11 mouse cellular contexts compared by ENCODE assay signal in the genomic region with DNA sequence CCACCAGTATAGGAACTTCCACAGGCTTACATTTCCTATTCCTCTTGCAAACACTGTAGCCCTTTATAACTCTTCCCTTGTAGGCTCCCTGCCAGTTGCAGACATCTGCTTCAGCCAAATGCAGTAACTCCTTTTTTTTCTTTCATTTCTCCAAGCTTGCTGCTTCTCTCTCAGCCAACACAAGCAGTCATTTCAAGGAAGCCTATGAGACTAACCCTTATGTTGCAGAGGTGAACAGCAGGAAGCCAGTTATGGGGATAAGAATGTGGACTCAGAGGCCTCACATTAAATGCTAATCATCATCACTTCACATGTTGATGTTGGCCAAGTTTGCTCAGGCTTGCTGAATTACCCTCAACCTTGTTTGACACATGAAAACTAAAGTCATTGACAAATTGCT.
DNase-seq lines count a peak whose midpoint lies in the region; ATAC-seq and TF ChIP-seq lines count a peak whose summit lies in the region.
"Had no signal": no experiment of that assay in that cellular context is flagged by ENCODE, and none has a peak within 500 bp of the region (broad histone marks: within the 10 kb centered on the region; RNA-seq: fewer than 3 reads in every experiment).

No protein-coding gene starts in this region.

- no peak overlapping the region for H3K27ac ChIP-seq in hindbrain, embryonic 16.5 days (ENCODE audit: low read depth, low read length)
- no peak overlapping the region for H3K27ac ChIP-seq in hindbrain, embryonic 10.5 days
- no peak overlapping the region for H3K27ac ChIP-seq in midbrain, postnatal 0 days (ENCODE audit: low read depth, low read length)
- H3K27ac ChIP-seq in midbrain, embryonic 16.5 days (ENCODE audit: low read length), result no peak overlapping the region
- H3K27ac ChIP-seq: embryonic facial prominence, embryonic 12.5 days; limb, embryonic 12.5 days; neural tube, embryonic 12.5 days had no signal

- no peaks in the 10 kb centered on the region for H3K4me1 ChIP-seq in hindbrain, embryonic 16.5 days (ENCODE audit: control insufficient read depth, insufficient read depth, low read depth, low read length)
- H3K4me1 ChIP-seq in hindbrain, embryonic 10.5 days (replicated peaks), result no peaks in the 10 kb centered on the region
- no peaks in the 10 kb centered on the region for H3K4me1 ChIP-seq in midbrain, postnatal 0 days (ENCODE audit: insufficient read depth, low read length)
- no peaks in the 10 kb centered on the region for H3K4me1 ChIP-seq in midbrain, embryonic 16.5 days (ENCODE audit: control insufficient read depth, insufficient read depth, low read length)
- H3K4me1 ChIP-seq: embryonic facial prominence, embryonic 12.5 days; limb, embryonic 12.5 days; neural tube, embryonic 12.5 days had no signal

- H3K4me2 ChIP-seq in hindbrain, embryonic 16.5 days (ENCODE audit: low read length), result no peak overlapping the region
- H3K4me2 ChIP-seq in midbrain, postnatal 0 days (ENCODE audit: low read depth, low read length, poor library complexity, severe bottlenecking), result no peak overlapping the region
- H3K4me2 ChIP-seq in midbrain, embryonic 16.5 days (ENCODE audit: low read length), result no peak overlapping the region
- H3K4me2 ChIP-seq: embryonic facial prominence, embryonic 12.5 days; limb, embryonic 12.5 days; neural tube, embryonic 12.5 days had no signal

- H3K4me3 ChIP-seq in hindbrain, embryonic 16.5 days (ENCODE audit: low read length), result no peak overlapping the region
- H3K4me3 ChIP-seq in hindbrain, embryonic 10.5 days, result no peak overlapping the region
- H3K4me3 ChIP-seq in midbrain, postnatal 0 days (ENCODE audit: low read depth, low read length), result no peak overlapping the region
- H3K4me3 ChIP-seq in midbrain, embryonic 16.5 days (ENCODE audit: low read depth, low read length), result no peak overlapping the region
- H3K4me3 ChIP-seq: embryonic facial prominence, embryonic 12.5 days; limb, embryonic 12.5 days; neural tube, embryonic 12.5 days had no signal

- ATAC-seq in hindbrain, embryonic 16.5 days, result peak; percentile 67; the same call in 1 of the 2 replicates
- ATAC-seq in midbrain, postnatal 0 days (ENCODE audit: low FRiP score), result no peak
- ATAC-seq in midbrain, embryonic 16.5 days, result no peak
- ATAC-seq: activated CD4-positive, CD25-positive, alpha-beta regulatory T cell, adult 4 months had no signal

- no peak overlapping the region for H3K9ac ChIP-seq in hindbrain, embryonic 16.5 days (ENCODE audit: low read depth, low read length)
- H3K9ac ChIP-seq in midbrain, postnatal 0 days (replicated peaks; ENCODE audit: low read length, poor library complexity, severe bottlenecking), result no peak overlapping the region
- no peak overlapping the region for H3K9ac ChIP-seq in midbrain, embryonic 16.5 days (ENCODE audit: low read depth, low read length)
- H3K9ac ChIP-seq: embryonic facial prominence, embryonic 12.5 days; limb, embryonic 12.5 days; neural tube, embryonic 12.5 days had no signal

- H3K36me3 ChIP-seq in hindbrain, embryonic 16.5 days (ENCODE audit: control insufficient read depth, insufficient read depth, low read length), result no peaks in the 10 kb centered on the region
- H3K36me3 ChIP-seq in hindbrain, embryonic 10.5 days, result no peaks in the 10 kb centered on the region
- no peaks in the 10 kb centered on the region for H3K36me3 ChIP-seq in midbrain, postnatal 0 days (ENCODE audit: insufficient read depth, low read length)
- H3K36me3 ChIP-seq in midbrain, embryonic 16.5 days (ENCODE audit: control insufficient read depth, insufficient read depth, low read length), result no peaks in the 10 kb centered on the region
- H3K36me3 ChIP-seq: embryonic facial prominence, embryonic 12.5 days; limb, embryonic 12.5 days; neural tube, embryonic 12.5 days had no signal

- DNase-seq in hindbrain, embryonic 10.5 days (ENCODE audit: low spot score), result no peak
- DNase-seq in midbrain, postnatal 0 days (ENCODE audit: low spot score), result peak; percentile 33
- DNase-seq in left cerebral cortex, adult 9 months (ENCODE audit: low spot score in 2 of 2), result peak; percentile 0 to 20
- DNase-seq in telencephalon, adult 2 months (ENCODE audit: low read depth, low spot score), result peak; percentile 24
- no peak for DNase-seq in urinary bladder, adult 2 months (ENCODE audit: low spot score)

- no peaks in the 10 kb centered on the region for H3K9me3 ChIP-seq in hindbrain, embryonic 16.5 days (ENCODE audit: control insufficient read depth, low read length)
- H3K9me3 ChIP-seq in hindbrain, embryonic 10.5 days, result no peaks in the 10 kb centered on the region
- no peaks in the 10 kb centered on the region for H3K9me3 ChIP-seq in midbrain, postnatal 0 days (ENCODE audit: low read length)
- H3K9me3 ChIP-seq in midbrain, embryonic 16.5 days (replicated peaks; ENCODE audit: control insufficient read depth, low read length, poor library complexity, severe bottlenecking), result no peaks in the 10 kb centered on the region
- H3K9me3 ChIP-seq: embryonic facial prominence, embryonic 12.5 days; limb, embryonic 12.5 days; neural tube, embryonic 12.5 days had no signal

- TF ChIP-seq CTCF in midbrain, postnatal 0 days (IDR thresholded peaks at IDR 0.05), result no peak

- H3K27me3 ChIP-seq in hindbrain, embryonic 16.5 days (replicated peaks; ENCODE audit: control insufficient read depth, insufficient read depth, low read length), result no peaks in the 10 kb centered on the region
- no peaks in the 10 kb centered on the region for H3K27me3 ChIP-seq in hindbrain, embryonic 10.5 days (ENCODE audit: insufficient read depth, poor library complexity, severe bottlenecking)
- H3K27me3 ChIP-seq in midbrain, postnatal 0 days (ENCODE audit: insufficient read depth, low read length), result no peaks in the 10 kb centered on the region
- H3K27me3 ChIP-seq in midbrain, embryonic 16.5 days (ENCODE audit: control insufficient read depth, insufficient read depth, low read depth, low read length), result no peaks in the 10 kb centered on the region
- H3K27me3 ChIP-seq: embryonic facial prominence, embryonic 12.5 days; limb, embryonic 12.5 days; neural tube, embryonic 12.5 days had no signal

Comparison
In these comparisons a context has a peak if more than half of its experiments do, and no peak if none do; other contexts are left out.
1. DNase-seq: peak in midbrain, postnatal 0 days (single experiment), left cerebral cortex, adult 9 months (2 of 2) and telencephalon, adult 2 months (single experiment); none in hindbrain, embryonic 10.5 days (single experiment) and urinary bladder, adult 2 months (single experiment).